Comparison of ENCODE assay signal across 26 mouse cellular contexts in genomic region chr8:120305800-120306385, GRCm38 (mm10).
DNase-seq lines count a peak whose midpoint lies in the region; ATAC-seq and TF ChIP-seq lines count a peak whose summit lies in the region.
"Had no signal": no experiment of that assay in that cellular context is flagged by ENCODE, and none has a peak within 500 bp of the region (broad histone marks: within the 10 kb centered on the region; RNA-seq: fewer than 3 reads in every experiment).

No protein-coding gene starts in this region.

- peaks cover 14% of the 10 kb centered on the region for H3K27me3 ChIP-seq in forebrain, embryonic 13.5 days
- no peaks in the 10 kb centered on the region for H3K27me3 ChIP-seq in forebrain, embryonic 14.5 days (replicated peaks; ENCODE audit: control insufficient read depth, insufficient read depth, low read length)
- H3K27me3 ChIP-seq in kidney, embryonic 15.5 days = 0 out of 2 replicates have a peak, but pooled peaks cover 2% of the 10 kb centered on the region
- 0 out of 2 replicates have a peak, but pooled peaks cover 4% of the 10 kb centered on the region for H3K27me3 ChIP-seq in midbrain, embryonic 15.5 days (replicated peaks)
- no peaks in the 10 kb centered on the region for H3K27me3 ChIP-seq in midbrain, postnatal 0 days (ENCODE audit: insufficient read depth, low read length)

- H3K4me1 ChIP-seq in forebrain, embryonic 13.5 days = peaks cover 83% of the 10 kb centered on the region
- peaks cover 55% of the 10 kb centered on the region for H3K4me1 ChIP-seq in forebrain, embryonic 14.5 days (ENCODE audit: control insufficient read depth, insufficient read depth, low read length)
- H3K4me1 ChIP-seq in kidney, embryonic 15.5 days = peaks cover 48% of the 10 kb centered on the region
- H3K4me1 ChIP-seq in midbrain, embryonic 15.5 days = peaks cover 63% of the 10 kb centered on the region
- peaks cover 19% of the 10 kb centered on the region for H3K4me1 ChIP-seq in midbrain, postnatal 0 days (ENCODE audit: insufficient read depth, low read length)

- 63% methylated on average over 10 of the region's 10 CpGs for WGBS in forebrain, embryonic 13.5 days
- 58% methylated on average over 10 of the region's 10 CpGs for WGBS in forebrain, embryonic 14.5 days
- 73% methylated on average over 10 of the region's 10 CpGs for WGBS in kidney, embryonic 15.5 days
- WGBS in midbrain, embryonic 15.5 days = 72% methylated on average over 10 of the region's 10 CpGs
- 74% methylated on average over 10 of the region's 10 CpGs for WGBS in midbrain, postnatal 0 days

- no peak for ATAC-seq in forebrain, embryonic 13.5 days
- ATAC-seq in forebrain, embryonic 14.5 days = no peak
- ATAC-seq in kidney, embryonic 15.5 days (replicated peaks; ENCODE audit: low FRiP score) = 0 out of 2 replicates have a peak, but pooled peaks have one; percentile 10
- no peak for ATAC-seq in midbrain, embryonic 15.5 days (replicated peaks)
- no peak for ATAC-seq in midbrain, postnatal 0 days (ENCODE audit: low FRiP score)
- ATAC-seq: activated CD4-positive, CD25-positive, alpha-beta regulatory T cell, adult 4 months; inflammation-experienced regulatory T-cells, adult 6 months; liver, postnatal 0 days; lung, postnatal 0 days had no signal

- H3K27ac ChIP-seq in forebrain, embryonic 13.5 days = peak overlapping the region; percentile 88; the same call in 1 of the 2 replicates
- H3K27ac ChIP-seq in forebrain, embryonic 14.5 days (ENCODE audit: low read depth, low read length) = no peak overlapping the region
- no peak overlapping the region for H3K27ac ChIP-seq in kidney, embryonic 15.5 days
- peak overlapping the region; percentile 82; the same call in 1 of the 2 replicates for H3K27ac ChIP-seq in midbrain, embryonic 15.5 days
- no peak overlapping the region for H3K27ac ChIP-seq in midbrain, postnatal 0 days (ENCODE audit: low read depth, low read length)
- H3K27ac ChIP-seq: heart, embryonic 13.5 days; kidney, postnatal 0 days; limb, embryonic 12.5 days; macrophage; stomach, embryonic 15.5 days had no signal

- H3K36me3 ChIP-seq in forebrain, embryonic 13.5 days (ENCODE audit: poor library complexity, severe bottlenecking) = no peaks in the 10 kb centered on the region
- H3K36me3 ChIP-seq in forebrain, embryonic 14.5 days (ENCODE audit: control insufficient read depth, insufficient read depth, low read length) = no peaks in the 10 kb centered on the region
- H3K36me3 ChIP-seq in kidney, embryonic 15.5 days = no peaks in the 10 kb centered on the region
- H3K36me3 ChIP-seq in midbrain, embryonic 15.5 days (replicated peaks) = no peaks in the 10 kb centered on the region
- no peaks in the 10 kb centered on the region for H3K36me3 ChIP-seq in midbrain, postnatal 0 days (ENCODE audit: insufficient read depth, low read length)
- H3K36me3 ChIP-seq: G1E; heart, embryonic 13.5 days; limb, embryonic 12.5 days; stomach, embryonic 15.5 days had no signal

- H3K9me3 ChIP-seq in forebrain, embryonic 13.5 days (replicated peaks) = no peaks in the 10 kb centered on the region
- no peaks in the 10 kb centered on the region for H3K9me3 ChIP-seq in forebrain, embryonic 14.5 days (replicated peaks; ENCODE audit: control insufficient read depth, low read length)
- H3K9me3 ChIP-seq in kidney, embryonic 15.5 days (replicated peaks) = no peaks in the 10 kb centered on the region
- no peaks in the 10 kb centered on the region for H3K9me3 ChIP-seq in midbrain, embryonic 15.5 days
- H3K9me3 ChIP-seq in midbrain, postnatal 0 days (ENCODE audit: low read length) = no peaks in the 10 kb centered on the region
- H3K9me3 ChIP-seq: G1E; heart, embryonic 13.5 days; limb, embryonic 12.5 days; stomach, embryonic 15.5 days had no signal

- no peak for TF ChIP-seq CTCF in midbrain, postnatal 0 days (IDR thresholded peaks at IDR 0.05)

- H3K9ac ChIP-seq in forebrain, embryonic 13.5 days = no peak overlapping the region
- H3K9ac ChIP-seq in forebrain, embryonic 14.5 days (ENCODE audit: low read length) = no peak overlapping the region
- no peak overlapping the region for H3K9ac ChIP-seq in kidney, embryonic 15.5 days
- no peak overlapping the region for H3K9ac ChIP-seq in midbrain, embryonic 15.5 days
- no peak overlapping the region for H3K9ac ChIP-seq in midbrain, postnatal 0 days (replicated peaks; ENCODE audit: low read length, poor library complexity, severe bottlenecking)
- H3K9ac ChIP-seq: limb, embryonic 12.5 days; liver, postnatal 0 days; stomach, embryonic 15.5 days had no signal

- no peak overlapping the region for H3K4me3 ChIP-seq in forebrain, embryonic 13.5 days
- H3K4me3 ChIP-seq in forebrain, embryonic 14.5 days (ENCODE audit: low read depth, low read length) = no peak overlapping the region
- no peak overlapping the region for H3K4me3 ChIP-seq in kidney, embryonic 15.5 days (replicated peaks)
- no peak overlapping the region for H3K4me3 ChIP-seq in midbrain, embryonic 15.5 days
- H3K4me3 ChIP-seq in midbrain, postnatal 0 days (ENCODE audit: low read depth, low read length) = no peak overlapping the region
- H3K4me3 ChIP-seq: heart, embryonic 13.5 days; limb, embryonic 12.5 days; stomach, embryonic 15.5 days had no signal

- DNase-seq in forebrain, embryonic 14.5 days (ENCODE audit: low spot score) = no peak
- no peak for DNase-seq in kidney, postnatal 10 days
- DNase-seq in midbrain, postnatal 0 days (ENCODE audit: low spot score) = no peak
- DNase-seq in urinary bladder, postnatal 36 days (ENCODE audit: low spot score in 2 of 2) = no peak
- DNase-seq: adrenal gland, adult 8-10 months; B cell, adult 2 months; cerebellum, adult 18-20 months; gastrocnemius, postnatal 14 days; heart, adult 18-20 months; heart, postnatal 14 days; kidney, adult 18-20 months; liver, postnatal 0 days; thymus, postnatal 25 days had no signal

- no peak overlapping the region for H3K4me2 ChIP-seq in forebrain, embryonic 13.5 days
- H3K4me2 ChIP-seq in forebrain, embryonic 14.5 days (ENCODE audit: low read length) = no peak overlapping the region
- H3K4me2 ChIP-seq in kidney, embryonic 15.5 days = no peak overlapping the region
- H3K4me2 ChIP-seq in midbrain, embryonic 15.5 days = no peak overlapping the region
- no peak overlapping the region for H3K4me2 ChIP-seq in midbrain, postnatal 0 days (ENCODE audit: low read depth, low read length, poor library complexity, severe bottlenecking)
- H3K4me2 ChIP-seq: heart, embryonic 13.5 days; limb, embryonic 12.5 days; liver, embryonic 11.5 days; stomach, embryonic 15.5 days had no signal

Comparison
In these comparisons a context has a peak if more than half of its experiments do, and no peak if none do; other contexts are left out.
1. H3K27ac ChIP-seq: peak in forebrain, embryonic 13.5 days (single experiment) and midbrain, embryonic 15.5 days (single experiment); none in forebrain, embryonic 14.5 days (single experiment), kidney, embryonic 15.5 days (single experiment) and midbrain, postnatal 0 days (single experiment).